Mouse (Mus musculus): ENCODE data around the gene Slc25a1. TPM values are rescaled to one million over a fixed set of nuclear protein-coding genes. Genes with fewer than 3 reads are reported as not detected.

Gene Slc25a1
- total RNA-seq, 1 experiment from 2014 or later = 63.7 TPM

Other genes starting within 250 kb of the Slc25a1 start
- gene Med15, start 195.3 kb downstream of the Slc25a1 start, total RNA-seq (2017) = 21.4 and 30.8 TPM in 2 replicates
- 27.0 and 33.2 TPM in 2 replicates for gene Klhl22, start 168.6 kb downstream of the Slc25a1 start, total RNA-seq (2017)
- not detected in 2 replicates for gene Scarf2, start 130.9 kb downstream of the Slc25a1 start, total RNA-seq (2017)
- gene B830017H08Rik, start 95.1 kb downstream of the Slc25a1 start, total RNA-seq (2017) = not detected in 2 replicates
- gene Car15, start 89.9 kb downstream of the Slc25a1 start, total RNA-seq (2017) = 5.4 TPM in 1 of 2 replicates, not detected in the other
- gene Gm20518, start 36.5 kb downstream of the Slc25a1 start, total RNA-seq (2017) = 1.1 TPM in 1 of 2 replicates, not detected in the other
- gene Tssk1, start 34.0 kb downstream of the Slc25a1 start, total RNA-seq (2017) = not detected in 2 replicates
- 29.4 and 43.8 TPM in 2 replicates for gene Dgcr2, start 29.7 kb downstream of the Slc25a1 start, total RNA-seq (2017)
- gene Tssk2, start 29.6 kb downstream of the Slc25a1 start, total RNA-seq (2017) = not detected in 2 replicates
- 14.4 and 37.0 TPM in 2 replicates for gene Ess2, start 16.9 kb downstream of the Slc25a1 start, total RNA-seq (2017)
- gene Gsc2, start 13.2 kb downstream of the Slc25a1 start, total RNA-seq (2017) = not detected in 2 replicates
- gene Vpreb2, start 52.2 kb upstream of the Slc25a1 start, total RNA-seq (2017) = not detected in 2 replicates
- gene Dgcr6, start 124.6 kb upstream of the Slc25a1 start, total RNA-seq (2017) = 17.8 and 20.9 TPM in 2 replicates
- gene Prodh, start 162.0 kb upstream of the Slc25a1 start, total RNA-seq (2017) = 48.6 and 59.7 TPM in 2 replicates
- 1.3 and 2.6 TPM in 2 replicates for gene Rtn4r, start 199.4 kb upstream of the Slc25a1 start, total RNA-seq (2017)

All from common myeloid progenitor, adult 5-6 weeks (primary cell).